Mouse (Mus musculus) limb, embryonic 11.5 days (tissue): ENCODE results near the gene Noa1. TPM values are rescaled to one million over a fixed set of nuclear protein-coding genes. Genes with fewer than 3 reads are reported as not detected.
A peak's percentile ranks its signal among the peaks of the same experiment; 100 is the strongest.

Experiments
- ATAC-seq: fragments of 200-750 bp; cut with Nextera tagmentation; 2 replicates; pipeline ENCODE4 v1.8.0; 2017; ENCODE audit warnings: low read depth; ENCODE audit not compliant: insufficient number of reproducible peaks, low FRiP score, low TSS enrichment
- DNase-seq: peaks from one replicate; pipeline ENCODE4 v3.0.0-alpha.2; 2015; ENCODE audit warnings: low spot score
- H3K27ac ChIP-seq: fragments of 300-500 bp; sonication (generic); replicated peaks from 2 replicates; pipeline ENCODE4 v1.5.1; 2014; ENCODE audit warnings: low read depth, mild to moderate bottlenecking, low read length
- H3K27me3 ChIP-seq: fragments of 300-500 bp; sonication (generic); 2 replicates; pipeline ENCODE4 v1.6.1; 2014; ENCODE audit warnings: mild to moderate bottlenecking, low read length, mixed read lengths; ENCODE audit not compliant: control insufficient read depth, insufficient read depth
- H3K36me3 ChIP-seq: fragments of 300-500 bp; sonication (generic); 2 replicates; pipeline ENCODE4 v1.6.1; 2014; ENCODE audit warnings: mild to moderate bottlenecking, low read length, moderate library complexity, mixed read lengths; ENCODE audit not compliant: control insufficient read depth, insufficient read depth
- H3K4me1 ChIP-seq: fragments of 300-500 bp; sonication (generic); 2 replicates; pipeline ENCODE4 v1.6.1; 2014; ENCODE audit warnings: low read length, mixed read lengths; ENCODE audit not compliant: control insufficient read depth, insufficient read depth
- H3K4me2 ChIP-seq: fragments of 300-500 bp; sonication (generic); 2 replicates; pipeline ENCODE4 v1.6.1; 2014; ENCODE audit warnings: low read depth, mild to moderate bottlenecking, moderate library complexity; ENCODE audit not compliant: severe bottlenecking
- H3K4me3 ChIP-seq: fragments of 300-500 bp; sonication (generic); 2 replicates; pipeline ENCODE4 v1.5.1; 2014; ENCODE audit warnings: low read depth, low read length
- H3K9ac ChIP-seq: fragments of 300-500 bp; sonication (generic); 2 replicates; pipeline ENCODE4 v1.6.1; 2014; ENCODE audit warnings: mild to moderate bottlenecking, low read length
- H3K9me3 ChIP-seq: fragments of 300-500 bp; sonication (generic); 2 replicates; pipeline ENCODE4 v1.6.1; 2016; ENCODE audit warnings: low read length; ENCODE audit not compliant: control insufficient read depth
- WGBS: fragments of 180-500 bp; shearing (Covaris S2); extraction: QIAGEN DNeasy Blood & Tissue Kit; methylation state at CpG from one replicate; pipeline ENCODE4 v1.1.7; 2014; 5-methylcytosine and 5-hydroxymethylcytosine counted together
- polyA plus RNA-seq: library from polyadenylated mRNA; unstranded; fragments of >200 nt; fragmentation: Nextera tagmentation; extraction: Ambion mirVana; gene quantifications from 2 replicates; pipeline ENCODE4 v1.2.1, GENCODE M21; 2014

Gene Noa1
- polyA plus RNA-seq, 1 experiment from 2014 or later, result 35.2 TPM

- under 1% methylated on average over 67 of the region's 87 CpGs for WGBS
These were observed 43.6 kb downstream of the Noa1 start for GRCm38 (mm10) chr5:77266066-77266885.

DNA sequence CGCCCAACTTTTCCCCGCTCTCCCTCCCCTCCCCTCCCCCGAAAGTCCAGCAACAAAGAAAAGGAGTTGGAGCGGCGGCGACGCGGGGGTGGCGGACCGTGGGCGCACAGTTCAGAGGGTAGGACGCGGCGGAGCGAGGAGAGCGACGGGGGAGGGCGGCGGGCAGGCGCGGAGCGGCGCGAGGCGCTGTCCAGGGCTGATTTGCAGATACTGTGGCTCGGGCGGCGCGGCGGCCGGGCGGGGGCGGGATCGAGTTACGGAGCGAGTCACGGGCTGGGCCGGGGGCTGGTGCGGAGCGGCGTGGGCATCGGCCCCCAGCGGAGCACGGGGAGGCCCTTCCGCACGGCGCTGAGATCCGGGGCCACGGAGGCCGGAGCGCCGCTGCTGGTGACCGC is 44.2 kb downstream of the Noa1 start:
- under 1% methylated on average over 33 of the region's 53 CpGs for WGBS
- peak overlapping the region; percentile 58 for H3K4me2 ChIP-seq
- ATAC-seq (peak; percentile 82), DNase-seq (peak; percentile 85)
- H3K36me3 ChIP-seq, result peaks cover 19% of the 10 kb centered on the region
- H3K4me1 ChIP-seq, result no peaks in the 10 kb centered on the region
- H3K9ac ChIP-seq, result peak overlapping the region; percentile 97
- H3K9me3 ChIP-seq, result no peaks in the 10 kb centered on the region
- H3K27me3 ChIP-seq, result no peaks in the 10 kb centered on the region
- H3K4me3 ChIP-seq, result peak overlapping the region; percentile 94
- peak overlapping the region; percentile 99 for H3K27ac ChIP-seq

More at GRCm38 (mm10) chr5:77266066-77266885, 43.6 kb downstream of the Noa1 start:
- peak; percentile 75 for DNase-seq
- Histone ChIP-seq H3K4me1 (no peaks in the 10 kb centered on the region), H3K4me3 (peak overlapping the region; percentile 94), H3K36me3 (peaks cover 24% of the 10 kb centered on the region), H3K27me3 (no peaks in the 10 kb centered on the region), H3K27ac (peak overlapping the region; percentile 99), H3K9me3 (no peaks in the 10 kb centered on the region), H3K4me2 (peak overlapping the region; percentile 58), H3K9ac (peak overlapping the region; percentile 97)
- peak; percentile 60 for ATAC-seq

DNA sequence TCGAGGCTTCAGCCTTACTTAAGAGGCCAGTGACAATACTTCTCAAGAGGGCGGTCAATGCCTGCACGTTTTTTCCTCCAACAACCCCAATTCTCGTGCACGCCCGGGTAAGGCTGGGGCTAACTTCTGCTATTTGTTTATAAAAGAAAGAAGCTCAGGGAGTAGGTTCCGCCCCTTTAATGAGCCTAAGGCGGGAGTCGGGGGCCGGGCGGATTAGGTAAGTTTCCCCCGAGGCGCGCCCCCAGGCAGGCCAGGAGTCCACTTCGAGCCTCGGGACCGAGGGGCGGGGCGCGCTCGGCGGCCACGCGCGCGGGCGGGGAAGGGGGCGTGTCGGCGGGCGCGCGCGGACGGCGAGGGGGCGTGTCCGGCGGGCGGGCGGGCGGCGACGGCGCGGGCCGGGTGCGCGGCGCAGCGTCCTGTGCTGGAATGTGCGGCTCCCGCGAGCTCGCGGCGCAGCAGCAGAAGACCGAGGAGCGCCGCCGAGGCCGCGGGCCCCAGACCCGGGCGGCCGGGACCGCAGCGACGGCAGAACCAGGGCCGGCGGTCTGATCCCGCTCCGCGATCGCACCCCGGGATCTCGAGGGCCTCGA is 44.7 kb downstream of the Noa1 start, which contains the start of gene Rest:
TSS of gene Rest (plus strand) at position 411 of the 590 bp plus-strand sequence.
- under 1% methylated on average over 53 of the region's 78 CpGs for WGBS
- DNase-seq, result peak; percentile 89
- peak; percentile 84 for ATAC-seq

GRCm38 (mm10) chr5:77262105-77262504 is 47.8 kb downstream of the Noa1 start:
- 83% methylated on average over 5 of the region's 5 CpGs for WGBS
- H3K4me2 ChIP-seq, result no peak overlapping the region

More for the DNA sequence above, 44.7 kb downstream of the Noa1 start, which contains the start of gene Rest:
- Histone ChIP-seq H3K36me3 (peaks cover 19% of the 10 kb centered on the region), H3K4me2 (peak within 1 kb of the TSS; percentile 58), H3K9me3 (no peaks in the 10 kb centered on the region), H3K4me1 (no peaks in the 10 kb centered on the region), H3K4me3 (peak within 1 kb of the TSS; percentile 94), H3K9ac (peak within 1 kb of the TSS; percentile 97), H3K27ac (peak within 1 kb of the TSS; percentile 99), H3K27me3 (no peaks in the 10 kb centered on the region)

DNA sequence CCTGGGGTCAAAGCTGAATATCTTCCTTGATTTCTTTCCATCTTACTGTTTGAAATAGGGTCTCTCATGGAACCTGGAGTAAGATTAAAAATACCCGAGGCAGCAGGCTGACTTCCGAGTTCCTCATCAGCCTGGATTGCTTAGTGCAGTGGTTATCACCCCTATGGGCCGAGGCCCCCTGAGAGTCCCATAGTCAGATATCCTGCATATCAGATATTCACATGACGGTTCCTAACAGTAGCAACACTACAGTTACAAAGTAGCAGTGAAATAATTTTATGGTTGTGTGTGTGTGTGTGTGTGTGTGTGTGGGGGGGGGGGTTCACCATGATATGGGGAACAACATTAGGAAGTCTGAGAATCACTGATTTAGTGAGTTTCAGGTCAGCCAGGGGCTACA is 48.7 kb downstream of the Noa1 start:
- H3K36me3 ChIP-seq, result no peaks in the 10 kb centered on the region
- no peak overlapping the region for H3K4me3 ChIP-seq
- no peak overlapping the region for H3K27ac ChIP-seq
- no peak for DNase-seq
- ATAC-seq, result no peak
- no peak overlapping the region for H3K9ac ChIP-seq
- no peak overlapping the region for H3K4me2 ChIP-seq
- no peaks in the 10 kb centered on the region for H3K9me3 ChIP-seq
- H3K27me3 ChIP-seq, result no peaks in the 10 kb centered on the region
- WGBS, result 89% methylated on average over 4 of the region's 4 CpGs
- H3K4me1 ChIP-seq, result no peaks in the 10 kb centered on the region

More at GRCm38 (mm10) chr5:77262105-77262504, 47.8 kb downstream of the Noa1 start:
- H3K9me3 ChIP-seq, result no peaks in the 10 kb centered on the region
- H3K4me1 ChIP-seq, result no peaks in the 10 kb centered on the region
- H3K27ac ChIP-seq, result no peak overlapping the region
- no peaks in the 10 kb centered on the region for H3K36me3 ChIP-seq
- no peaks in the 10 kb centered on the region for H3K27me3 ChIP-seq
- no peak overlapping the region for H3K9ac ChIP-seq
- no peak overlapping the region for H3K4me3 ChIP-seq
- DNase-seq (no peak), ATAC-seq (no peak)

- no peak overlapping the region for H3K9ac ChIP-seq
- H3K36me3 ChIP-seq, result no peaks in the 10 kb centered on the region
- 56% methylated on average over 6 of the region's 6 CpGs for WGBS
- no peak for ATAC-seq
- no peaks in the 10 kb centered on the region for H3K4me1 ChIP-seq
- H3K4me2 ChIP-seq, result no peak overlapping the region
- DNase-seq, result no peak
- no peak overlapping the region for H3K27ac ChIP-seq
- no peak overlapping the region for H3K4me3 ChIP-seq
- H3K9me3 ChIP-seq, result no peaks in the 10 kb centered on the region
- H3K27me3 ChIP-seq, result no peaks in the 10 kb centered on the region
These were observed 49.7 kb downstream of the Noa1 start for GRCm38 (mm10) chr5:77260141-77260540.

- Histone ChIP-seq H3K27ac (no peak overlapping the region), H3K4me2 (no peak overlapping the region), H3K4me3 (no peak overlapping the region), H3K27me3 (no peaks in the 10 kb centered on the region), H3K9me3 (no peaks in the 10 kb centered on the region), H3K9ac (no peak overlapping the region), H3K36me3 (no peaks in the 10 kb centered on the region), H3K4me1 (no peaks in the 10 kb centered on the region)
- ATAC-seq (no peak), DNase-seq (no peak)
These were observed 50.6 kb downstream of the Noa1 start for GRCm38 (mm10) chr5:77259315-77259714.

GRCm38 (mm10) chr5:77257603-77258002 is 52.3 kb downstream of the Noa1 start:
- Histone ChIP-seq H3K4me3 (no peak overlapping the region), H3K4me1 (no peaks in the 10 kb centered on the region), H3K9me3 (no peaks in the 10 kb centered on the region), H3K27ac (no peak overlapping the region), H3K4me2 (no peak overlapping the region), H3K27me3 (no peaks in the 10 kb centered on the region), H3K9ac (no peak overlapping the region), H3K36me3 (no peaks in the 10 kb centered on the region)
- DNase-seq (no peak), ATAC-seq (no peak)
- WGBS, result 88% methylated on average over 3 of the region's 3 CpGs
